Mouse (Mus musculus): ENCODE measurements at regions not wholly inside any gene's neighbourhood (a gene's known extent, or its start where the extent isn't known, plus 50 kb on each side); places are given as distances from the start of the nearest gene placed in this dataset.

DNA sequence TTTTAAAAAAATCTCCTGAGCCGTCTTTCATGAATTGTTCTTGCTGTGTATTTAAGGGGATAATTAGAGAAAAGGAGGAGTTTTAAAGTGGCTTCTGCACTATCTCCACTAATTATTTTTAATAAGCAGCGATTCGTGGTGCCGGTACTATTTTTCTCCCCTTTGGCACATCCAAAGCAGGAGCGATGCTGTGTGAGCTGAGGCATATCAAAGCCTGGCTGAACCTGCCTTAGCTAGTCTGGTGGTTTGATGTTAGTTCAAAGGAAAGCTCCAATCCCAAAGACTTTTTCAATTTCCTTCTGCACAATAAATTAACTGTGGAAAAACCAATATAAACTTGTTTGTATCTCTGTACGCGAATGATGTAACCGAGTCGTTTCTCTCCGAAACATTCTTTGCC, 79.3 kb upstream of the Tmpo start:
- TF ChIP-seq CTCF (IDR thresholded peaks at IDR 0.05; ENCODE audit: borderline replicate concordance, insufficient read depth, low read depth, low read length) (no peak), POLR2A (IDR thresholded peaks at IDR 0.05; ENCODE audit: borderline replicate concordance, insufficient read depth, low read length) (no peak)
